Mouse (Mus musculus): Measurements from ENCODE around the gene Gm49425.

Gene Gm49425

DNA sequence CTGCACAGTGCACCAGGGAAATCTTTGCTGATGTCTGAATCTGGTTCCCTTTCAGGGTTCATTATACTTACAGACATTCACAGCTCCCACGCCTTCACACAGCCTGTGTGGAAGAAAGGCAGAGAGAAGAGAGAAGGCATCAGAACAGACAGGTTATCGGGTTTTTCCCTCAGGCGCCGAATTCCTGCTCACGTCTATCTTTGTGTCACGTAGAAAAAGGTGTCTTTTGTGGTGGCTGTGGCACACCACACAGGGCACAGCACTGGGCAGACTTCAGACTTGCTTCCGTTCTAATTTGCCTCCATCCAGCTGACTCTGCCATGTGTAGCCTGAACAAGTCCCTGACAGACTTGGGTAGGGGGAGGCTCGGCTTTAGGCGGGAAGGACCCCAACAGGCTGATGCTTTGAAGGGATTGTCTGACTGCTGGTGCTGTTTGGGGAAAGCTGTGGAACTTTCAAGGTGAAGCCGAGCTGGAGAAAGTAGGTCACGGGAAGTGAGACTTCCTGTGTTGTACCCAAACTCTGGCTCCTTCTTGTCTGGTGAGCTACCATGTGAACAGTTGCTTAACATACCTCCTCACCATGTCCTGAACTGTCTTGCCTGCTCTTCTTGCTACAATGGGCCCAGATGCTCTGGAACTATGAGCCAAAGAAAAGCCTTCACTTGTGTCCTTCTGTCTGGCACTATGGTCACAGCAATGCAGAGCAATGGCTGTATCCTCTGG, 31.0 kb downstream of the Gm49425 start:
- DNase-seq: no peak

DNA sequence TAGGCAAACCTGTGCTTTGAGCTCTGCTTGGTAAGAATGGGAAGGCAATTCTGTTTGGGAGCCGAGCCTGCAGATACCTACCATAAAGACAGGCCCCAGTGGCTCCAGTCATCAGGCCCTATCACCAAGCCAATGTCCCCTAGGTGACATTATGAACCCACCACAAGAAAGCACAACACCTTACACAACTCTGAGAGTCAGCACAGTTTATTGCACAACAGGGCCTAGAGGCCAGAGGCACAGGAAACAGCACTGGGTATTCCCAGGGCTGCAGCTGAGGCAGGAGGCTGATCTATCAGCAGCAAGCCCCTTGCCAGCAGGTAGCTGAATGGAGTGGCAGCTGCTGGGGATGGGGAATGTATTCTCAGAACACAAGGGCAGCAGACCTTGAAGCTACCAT, 32.1 kb downstream of the Gm49425 start:
- no peak for DNase-seq

DNA sequence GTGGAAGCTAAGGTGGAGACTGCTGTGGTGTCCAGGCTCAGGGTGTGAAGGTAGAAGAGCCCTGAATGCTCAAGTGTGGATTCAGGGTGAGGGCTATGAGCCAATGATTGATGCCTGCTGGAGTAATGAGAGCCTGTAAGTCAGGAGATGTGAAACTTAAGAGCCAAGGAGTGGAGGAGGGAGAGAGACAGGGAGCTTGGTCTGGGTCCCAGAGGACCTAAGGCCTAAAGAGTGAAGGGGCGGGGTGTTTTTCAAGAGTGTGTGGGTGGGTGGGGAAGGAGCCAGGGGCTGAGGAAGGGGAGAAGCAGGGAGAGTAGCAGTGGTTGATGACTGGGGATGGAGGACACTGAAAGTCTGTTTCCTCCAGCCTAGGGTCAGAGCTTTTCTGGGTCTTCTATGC, 33.4 kb downstream of the Gm49425 start:
- no peak for DNase-seq

DNA sequence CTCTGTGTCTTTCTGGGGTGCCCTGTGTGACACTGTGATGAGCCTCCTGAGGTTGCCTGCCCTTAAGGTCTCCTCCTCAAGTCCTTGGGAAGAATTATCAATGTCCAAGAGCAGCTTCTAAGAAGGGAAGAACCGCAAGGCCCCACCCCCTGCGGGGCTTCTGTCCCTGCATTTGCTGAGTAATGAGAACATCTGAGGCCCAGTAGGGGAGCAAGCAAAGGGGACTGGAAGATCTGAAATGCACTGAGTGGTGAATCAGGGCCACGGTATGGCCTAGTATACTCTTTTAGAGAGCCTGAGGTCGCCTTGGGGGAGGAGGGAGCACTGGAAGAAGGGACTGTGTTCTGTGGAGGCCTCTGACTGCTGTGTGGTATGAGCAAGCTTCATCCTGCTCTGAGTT, 35.0 kb downstream of the Gm49425 start:
- no peak for DNase-seq

DNA sequence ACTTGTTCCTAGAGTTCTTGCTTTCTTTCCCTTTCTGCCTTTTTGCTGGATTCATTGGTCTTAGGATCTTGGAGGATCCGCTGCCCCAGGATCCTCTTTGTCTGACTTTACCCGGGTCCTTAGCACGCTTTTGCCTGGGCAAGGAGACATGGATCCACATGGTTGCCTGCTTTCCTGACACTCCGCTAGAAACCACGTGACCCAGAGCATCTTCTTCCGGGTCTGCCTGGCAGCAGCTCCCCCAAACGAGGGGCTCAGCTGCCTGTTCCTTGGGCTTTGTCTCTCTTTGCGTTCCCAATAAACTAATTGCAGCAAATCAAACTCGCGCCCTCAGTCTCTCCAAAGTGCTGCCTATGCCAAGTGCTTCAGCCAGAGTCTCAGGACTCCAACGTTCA, 37.4 kb downstream of the Gm49425 start:
- no peak for DNase-seq

DNA sequence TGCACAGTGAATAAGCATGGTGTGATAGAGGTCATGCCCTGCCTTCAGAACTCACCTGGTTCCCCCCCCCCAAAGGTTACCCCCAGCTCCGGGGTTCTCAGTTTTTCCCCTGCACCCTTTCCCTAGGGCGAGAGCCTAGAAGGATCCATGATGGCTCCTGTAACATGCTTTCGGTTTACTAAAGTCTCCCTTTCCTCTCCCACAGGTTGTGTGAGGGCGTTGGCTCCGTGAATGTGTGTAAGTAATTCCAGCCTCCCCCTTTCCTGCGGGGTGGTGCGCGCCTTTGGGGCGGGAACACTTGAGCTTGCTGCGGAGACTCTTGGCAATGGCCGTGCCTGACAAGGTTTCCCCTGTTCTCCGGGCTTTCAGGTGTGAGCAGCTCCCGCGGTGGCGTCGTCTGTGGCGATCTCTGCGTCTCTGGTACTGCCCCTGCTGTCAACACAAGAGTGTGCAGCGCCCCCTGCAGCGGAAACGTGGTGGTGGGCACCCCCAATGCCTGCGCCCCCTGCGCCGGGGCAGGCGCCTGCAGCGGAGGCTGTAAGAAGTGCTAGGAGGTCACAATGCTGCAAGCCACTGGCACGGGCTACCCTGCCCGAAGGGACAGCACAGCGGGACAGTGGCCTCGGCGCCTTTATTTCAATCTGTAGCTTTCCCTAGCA, 37.9 kb downstream of the Gm49425 start:
- DNase-seq: peak; percentile 44 to 55

DNA sequence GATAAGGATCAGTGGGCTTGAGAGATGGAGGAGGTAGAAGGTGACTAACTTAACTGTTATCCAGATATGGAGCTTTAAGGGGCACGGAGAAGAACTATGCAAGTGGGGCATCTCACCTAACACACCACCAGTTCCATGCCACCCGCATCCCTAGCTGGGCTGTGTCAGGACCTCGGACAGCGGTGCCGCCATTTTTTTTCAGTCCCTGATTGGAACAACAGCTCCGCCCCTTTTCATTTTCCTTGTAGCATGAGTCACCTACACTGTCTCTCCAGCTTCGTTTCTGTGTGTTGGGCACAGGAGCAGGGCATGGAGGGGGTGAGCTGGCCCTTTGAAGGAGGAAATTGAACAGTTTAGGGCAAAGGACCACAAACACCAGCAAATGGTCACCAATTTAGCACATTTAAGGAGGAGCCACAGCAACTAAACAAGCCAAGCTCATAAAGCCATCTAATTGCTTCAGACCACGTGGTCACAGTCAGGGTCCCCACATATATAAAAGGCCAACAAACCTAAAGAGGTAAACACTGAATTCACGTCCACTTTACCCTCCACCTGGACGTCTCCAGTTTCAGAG, 44.0 kb downstream of the Gm49425 start, which contains the start of gene Krt86:
Gene Krt86, plus strand, starts transcription at position 527 of the 577 bp plus-strand sequence.
- DNase-seq: peak in 1 of 2 experiments; percentile 10

DNA sequence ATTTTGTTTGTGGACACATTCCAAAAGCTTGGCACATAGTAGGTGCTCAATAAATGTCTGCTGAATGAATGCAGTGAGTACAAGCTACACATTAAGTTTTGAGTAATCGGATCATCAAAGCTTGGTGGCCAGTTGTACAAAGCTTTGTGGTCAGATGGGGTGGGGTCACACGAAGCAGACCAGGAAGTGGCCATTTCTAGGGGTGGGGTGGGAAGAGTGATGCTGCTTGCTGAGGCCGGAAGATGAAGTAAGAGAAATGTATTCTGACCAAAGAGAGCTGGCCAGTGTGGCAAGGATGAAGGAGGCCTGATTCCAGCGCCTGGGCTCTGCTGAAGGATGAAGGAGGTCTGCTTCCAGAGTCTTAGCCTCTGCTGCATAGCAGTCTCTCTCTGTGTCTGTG, 48.0 kb downstream of the Gm49425 start:
- no peak for DNase-seq

All from kidney, postnatal 25 days (tissue).